Mouse (Mus musculus) kidney, adult 11 months (tissue): ENCODE data around the gene Dicer1.

ENCODE experiments used
- DNase-seq: peaks from one replicate; pipeline ENCODE4 v3.0.0; 2022

Dicer1 gene

GRCm38 (mm10) chr12:104751814-104752765 lies at the start of gene Dicer1:
Gene Dicer1 (minus strand): TSS chr12:104751952.
- DNase-seq, result peak; percentile 94

DNA sequence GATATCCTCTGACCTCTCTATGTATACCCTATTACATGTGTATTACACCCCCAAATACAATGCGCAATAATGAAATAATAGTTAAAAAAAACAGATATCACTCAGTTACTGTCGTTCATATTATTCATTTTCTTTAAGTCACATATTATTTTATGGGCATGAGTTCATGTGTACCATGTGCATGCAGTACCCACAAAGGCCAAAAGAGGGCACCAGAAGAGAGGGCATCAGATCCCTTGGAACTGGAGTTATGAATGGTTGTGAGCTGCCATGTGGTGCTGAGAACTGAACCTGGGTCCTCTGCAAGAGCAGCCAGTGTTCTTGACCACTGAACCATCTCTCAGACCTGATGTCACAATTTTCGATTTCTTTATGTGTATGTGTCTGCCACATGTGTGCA lies 47.6 kb upstream of the Dicer1 start:
- no peak for DNase-seq

DNA sequence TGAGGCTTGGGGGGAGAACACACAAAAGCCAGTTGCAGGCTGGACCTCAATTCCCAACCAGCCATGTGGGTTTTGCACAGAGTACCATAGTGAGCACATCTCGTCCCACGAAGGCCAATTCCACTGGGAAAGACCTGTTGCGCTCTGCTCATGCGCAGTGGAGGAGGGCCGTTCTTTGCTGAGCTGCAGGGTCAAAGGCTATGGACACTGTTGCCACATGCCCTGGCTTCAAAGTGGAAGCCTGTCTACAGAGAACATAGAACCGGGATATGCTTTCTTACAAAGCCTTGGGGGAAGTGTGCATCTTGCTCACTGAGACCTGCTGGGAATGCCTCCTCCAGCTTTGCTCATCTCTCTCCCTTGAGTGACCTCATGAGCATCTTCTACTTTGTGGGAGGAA lies 46.2 kb upstream of the Dicer1 start:
- DNase-seq, result no peak

DNA sequence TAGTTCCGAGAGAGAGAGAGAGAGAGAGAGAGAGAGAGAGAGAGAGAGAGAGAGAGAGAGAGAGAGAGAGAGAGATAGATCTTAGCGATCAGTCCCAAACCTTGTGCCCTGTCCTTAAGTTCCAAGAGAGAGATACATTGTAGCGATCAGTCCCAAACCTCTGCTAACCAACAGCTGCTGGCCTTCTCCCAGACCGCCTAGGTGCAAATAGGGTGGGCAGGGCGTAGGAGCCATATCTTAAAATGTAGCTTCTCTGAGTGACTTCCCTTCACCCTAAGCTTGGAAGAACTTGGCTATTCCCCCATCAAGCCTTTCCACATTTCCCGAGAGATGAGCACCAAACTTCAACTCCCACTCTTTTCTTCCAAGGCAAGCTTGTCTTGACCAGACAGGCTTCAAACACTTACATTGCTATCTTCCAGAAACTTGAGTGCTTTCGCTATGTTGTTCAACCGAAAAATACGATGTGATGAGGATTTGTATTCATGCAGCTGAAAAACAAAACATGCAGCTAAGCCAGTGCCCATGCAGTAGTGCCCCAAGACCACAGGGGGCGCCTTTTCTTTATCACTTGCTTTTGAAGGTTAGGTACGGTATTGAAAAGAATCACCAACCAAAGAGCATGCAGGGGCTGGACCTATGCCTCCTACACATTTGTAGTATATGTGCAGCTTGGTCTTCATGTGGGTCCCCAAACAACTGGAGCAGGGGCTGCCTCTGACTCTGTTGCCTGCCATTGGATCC lies 45.1 kb upstream of the Dicer1 start:
- DNase-seq, result no peak

DNA sequence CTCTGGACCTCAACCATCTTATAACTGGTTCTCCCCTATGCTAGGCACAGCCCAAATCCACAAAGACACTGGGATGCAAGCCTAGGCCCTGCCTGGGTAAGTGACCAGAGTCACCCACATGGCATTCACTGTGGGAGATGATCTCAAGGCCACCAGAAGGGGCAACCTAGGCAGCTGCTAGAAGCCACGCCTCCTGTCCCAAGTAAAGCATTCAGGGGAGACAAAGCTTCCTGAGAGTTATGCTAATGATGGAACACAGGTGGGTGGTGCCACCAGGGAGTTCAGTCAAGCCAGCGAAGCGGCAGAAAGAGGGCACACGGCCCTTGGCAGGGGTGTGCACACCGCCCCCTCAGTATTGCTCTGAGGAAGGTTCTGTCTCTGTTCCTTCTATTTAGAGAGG lies 43.2 kb upstream of the Dicer1 start:
- no peak for DNase-seq

- no peak for DNase-seq
Observed at GRCm38 (mm10) chr12:104793486-104793885, 41.7 kb upstream of the Dicer1 start.

DNA sequence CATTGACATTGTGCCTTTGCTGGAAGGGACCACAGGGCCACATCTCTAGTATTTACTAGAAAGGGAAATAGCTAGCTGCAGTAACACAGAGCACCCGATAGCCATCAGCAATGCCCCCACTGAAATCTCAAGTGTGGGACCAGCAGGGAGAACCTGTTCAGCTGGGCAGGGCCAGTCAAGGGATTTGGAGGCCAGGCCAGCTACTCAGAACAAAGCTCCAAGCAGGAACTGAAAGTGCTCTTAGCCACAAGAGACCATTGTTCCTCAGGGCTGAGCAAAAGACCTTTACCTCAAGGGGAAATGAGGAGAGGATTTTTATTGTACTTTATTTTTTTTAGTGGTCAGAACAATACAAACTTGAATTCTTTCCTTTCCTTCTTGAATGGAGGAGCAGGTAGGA lies 25.9 kb upstream of the Dicer1 start:
- no peak for DNase-seq

DNA sequence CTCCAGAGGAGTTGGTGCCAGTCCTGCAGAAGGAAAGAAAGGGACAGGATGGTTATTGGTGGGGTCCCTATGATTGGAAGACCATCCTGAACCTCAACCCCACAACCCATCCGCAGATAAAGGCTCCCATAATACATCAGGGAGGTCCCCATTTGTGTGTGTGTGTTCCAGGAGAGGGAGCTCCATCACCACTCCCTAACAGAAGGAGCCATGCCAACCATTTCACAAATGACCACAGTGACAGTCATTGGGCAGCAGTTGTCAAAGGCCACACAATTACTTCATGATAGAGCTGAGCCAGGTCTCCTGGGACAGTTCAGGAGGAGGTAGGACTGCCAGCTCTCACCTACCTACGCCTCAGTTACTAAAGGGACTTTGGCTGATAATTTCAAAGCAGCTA lies 20.2 kb upstream of the Dicer1 start:
- DNase-seq, result no peak

- no peak for DNase-seq
Observed at GRCm38 (mm10) chr12:104769201-104769785, 17.5 kb upstream of the Dicer1 start.

DNA sequence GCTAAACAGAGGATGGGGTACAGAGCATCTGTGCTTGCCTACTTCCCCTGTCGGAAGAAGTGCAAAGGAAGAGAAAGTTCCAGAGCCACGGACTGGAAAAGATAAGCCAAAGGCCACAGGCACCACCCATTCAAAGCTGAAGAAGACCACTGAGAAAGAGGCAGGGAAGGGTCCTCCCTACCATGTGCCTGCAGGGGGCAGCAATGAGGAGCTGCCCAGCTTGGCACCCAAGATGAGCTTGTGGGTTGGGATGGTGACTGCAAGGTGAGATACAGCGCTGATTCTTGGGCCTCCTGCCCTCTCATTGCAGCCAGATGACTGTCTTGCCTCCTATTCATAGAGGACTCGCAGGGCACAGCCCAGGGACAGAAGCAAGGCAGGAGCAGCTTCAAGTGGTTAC lies 15.4 kb upstream of the Dicer1 start:
- no peak for DNase-seq

- no peak for DNase-seq
Observed at GRCm38 (mm10) chr12:104765761-104766160, 14.0 kb upstream of the Dicer1 start.

DNA sequence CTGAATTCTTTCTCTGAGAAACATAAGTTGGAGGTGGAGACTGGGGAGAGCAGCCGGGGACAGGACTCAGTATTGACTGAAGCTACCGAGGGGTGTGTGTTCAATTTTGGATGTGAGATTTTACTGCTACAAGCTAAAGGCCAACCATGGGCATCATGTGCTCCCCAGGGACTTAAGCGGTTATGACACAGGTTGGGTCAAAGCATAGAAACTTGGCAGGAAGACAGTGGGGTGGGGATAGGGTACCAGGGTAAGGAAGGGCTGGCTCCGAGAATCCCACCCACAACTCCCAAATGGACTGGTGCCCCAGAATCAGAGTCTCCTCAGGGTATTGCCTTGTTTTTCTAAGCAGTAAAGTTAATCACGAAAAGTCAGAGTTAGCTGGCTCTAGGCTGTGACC lies 13.4 kb upstream of the Dicer1 start:
- DNase-seq, result no peak

DNA sequence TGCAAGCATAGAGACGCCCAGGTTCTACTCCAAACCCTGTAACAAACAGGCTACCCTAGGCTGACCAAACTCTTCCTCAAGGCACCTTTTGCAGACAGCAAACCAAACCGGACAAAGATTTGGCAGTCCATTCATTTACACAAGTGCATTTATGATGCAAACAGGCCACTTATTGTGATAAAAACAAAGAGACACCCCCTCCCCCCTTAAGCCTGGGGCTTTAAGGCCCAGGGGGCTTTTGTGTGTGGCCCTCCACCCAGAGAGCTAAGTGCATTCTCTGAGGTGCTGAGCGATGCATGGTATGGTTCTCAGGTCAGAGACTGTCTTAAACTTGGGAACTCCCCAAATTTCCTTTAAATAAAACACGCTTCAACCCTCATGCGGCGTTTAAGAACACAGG lies 12.2 kb upstream of the Dicer1 start:
- DNase-seq, result no peak

DNA sequence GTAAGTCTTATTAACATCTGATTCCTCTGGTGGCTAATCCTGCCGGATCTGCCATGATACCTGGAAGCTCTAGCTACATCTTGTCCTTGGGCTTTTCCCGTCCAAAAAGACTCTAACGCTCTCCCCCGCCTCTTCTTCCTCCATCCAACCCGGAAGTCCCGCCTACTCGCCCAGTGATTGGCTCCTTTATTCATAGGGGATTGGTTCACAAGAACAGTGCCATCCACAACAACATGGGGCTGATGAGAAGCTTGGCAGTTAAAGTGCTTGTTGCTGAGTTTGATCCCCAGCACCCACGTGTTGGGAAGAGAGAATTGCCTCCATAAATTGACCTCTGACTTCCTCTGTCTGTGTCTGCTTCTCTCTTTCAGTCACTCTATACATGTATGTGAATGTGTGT lies 9.7 kb upstream of the Dicer1 start:
- no peak for DNase-seq

GRCm38 (mm10) chr12:104758066-104758465 lies 6.3 kb upstream of the Dicer1 start:
- no peak for DNase-seq

- DNase-seq, result no peak
Observed at GRCm38 (mm10) chr12:104753686-104754085, 1.9 kb upstream of the Dicer1 start.

GRCm38 (mm10) chr12:104751331-104751813 lies 380 bp downstream of the Dicer1 start:
- peak; percentile 33 for DNase-seq

DNA sequence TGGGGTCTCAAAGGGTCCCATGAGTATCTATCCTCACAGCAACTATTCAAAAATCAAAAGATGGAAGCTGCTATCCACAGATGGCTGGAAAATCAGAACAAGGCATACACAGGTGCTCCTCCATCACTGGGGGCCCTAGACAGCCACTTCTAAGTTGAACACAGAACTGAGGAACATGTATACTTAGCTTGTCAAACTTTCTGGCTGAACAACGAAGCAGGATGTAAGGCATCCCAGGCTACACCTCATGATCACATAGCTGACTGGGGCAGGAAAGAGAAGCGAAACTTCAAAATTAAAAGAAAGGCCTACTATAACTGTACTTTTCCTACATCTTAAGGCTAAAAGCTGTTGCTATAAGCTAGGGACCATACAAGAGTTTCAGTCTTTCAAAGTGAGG lies 2.8 kb downstream of the Dicer1 start:
- no peak for DNase-seq

DNA sequence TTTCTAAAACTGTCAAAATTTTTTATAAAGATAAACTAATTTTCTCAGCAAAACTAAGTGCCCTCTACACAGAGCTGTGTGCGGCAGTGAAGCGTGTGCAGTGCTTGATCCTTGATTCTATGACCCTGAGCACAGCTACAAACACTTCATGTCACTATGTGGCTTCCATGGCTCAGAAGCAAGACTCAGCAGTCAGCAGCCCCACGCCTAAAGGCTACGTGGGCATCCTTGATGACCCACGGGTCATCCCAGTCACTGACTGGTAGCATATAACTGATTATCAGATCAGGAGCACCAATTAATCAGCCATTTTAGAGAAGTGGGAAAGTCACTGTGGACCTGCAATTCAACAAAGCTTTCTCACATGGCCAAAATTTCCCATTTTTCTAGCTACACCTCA lies 4.5 kb downstream of the Dicer1 start:
- DNase-seq, result no peak

- peak; percentile 14 for DNase-seq
Observed at GRCm38 (mm10) chr12:104746601-104747000, 5.2 kb downstream of the Dicer1 start.

- DNase-seq, result no peak
Observed at GRCm38 (mm10) chr12:104743687-104744086, 8.1 kb downstream of the Dicer1 start.

GRCm38 (mm10) chr12:104742247-104742646 lies 9.5 kb downstream of the Dicer1 start:
- DNase-seq, result no peak
